Mouse (Mus musculus) erythroid progenitor cell, adult 5-6 weeks (primary cell): ENCODE results near the gene Mroh7. TPM values are rescaled to one million over a fixed set of nuclear protein-coding genes. Genes with fewer than 3 reads are reported as not detected.
A peak's percentile ranks its signal among the peaks of the same experiment; 100 is the strongest.

Source experiments
- ATAC-seq: replicated peaks from 2 replicates; pipeline ENCODE4 v1.8.0; 2016; ENCODE audit warnings: moderate number of reproducible peaks, mild to moderate bottlenecking, moderate TSS enrichment, inconsistent platforms; ENCODE audit not compliant: poor library complexity, low FRiP score, severe bottlenecking
- total RNA-seq, 2 experiments: library from RNA; stranded (forward) in 1 of 2; stranded (reverse) in 1 of 2; fragments of 150-400 nt in 1 of 2; fragments of 186-747, 209-891 nt in 1 of 2; gene quantifications; 2 replicates each; pipeline versions ENCODE4 v1.2.3 to v1.2.4; 2015 to 2017; ENCODE audit warnings: low replicate concordance in 2 of 2

Gene Mroh7
- total RNA-seq, 2 experiments from 2014 or later: not detected

- ATAC-seq: no peak
Observed at GRCm38 (mm10) chr4:106703956-106704355, 26.8 kb downstream of the Mroh7 start.

- no peak for ATAC-seq
Observed at GRCm38 (mm10) chr4:106700798-106701197, 29.9 kb downstream of the Mroh7 start.

- ATAC-seq: no peak
Observed at GRCm38 (mm10) chr4:106699989-106700388, 30.7 kb downstream of the Mroh7 start.

GRCm38 (mm10) chr4:106693841-106694430 lies 36.8 kb downstream of the Mroh7 start:
- no peak for ATAC-seq

- ATAC-seq: no peak
Observed at GRCm38 (mm10) chr4:106688636-106689296, 42.0 kb downstream of the Mroh7 start.

GRCm38 (mm10) chr4:106680955-106681354 lies 49.8 kb downstream of the Mroh7 start:
- ATAC-seq: no peak

- ATAC-seq: peak; percentile 8
Observed at GRCm38 (mm10) chr4:106679152-106679551, 51.6 kb downstream of the Mroh7 start.

- ATAC-seq: peak; percentile 98
Observed at GRCm38 (mm10) chr4:106678442-106679118, 52.1 kb downstream of the Mroh7 start, which contains the start of gene Ttc4. Gene Ttc4, minus strand, starts transcription at chr4:106678944.

- ATAC-seq: no peak
Observed at GRCm38 (mm10) chr4:106676749-106677148, 54.0 kb downstream of the Mroh7 start.

- ATAC-seq: no peak
Observed at GRCm38 (mm10) chr4:106666546-106666945, 64.2 kb downstream of the Mroh7 start.

- no peak for ATAC-seq
Observed at GRCm38 (mm10) chr4:106665673-106666072, 65.1 kb downstream of the Mroh7 start.

GRCm38 (mm10) chr4:106665269-106665668 lies 65.5 kb downstream of the Mroh7 start:
- ATAC-seq: no peak

- ATAC-seq: no peak
Observed at GRCm38 (mm10) chr4:106664697-106665096, 66.0 kb downstream of the Mroh7 start.

- ATAC-seq: no peak
Observed at GRCm38 (mm10) chr4:106663956-106664470, 66.7 kb downstream of the Mroh7 start.

- ATAC-seq: no peak
Observed at GRCm38 (mm10) chr4:106655681-106656080, 75.0 kb downstream of the Mroh7 start.

GRCm38 (mm10) chr4:106653051-106653450 lies 77.7 kb downstream of the Mroh7 start:
- ATAC-seq: no peak

GRCm38 (mm10) chr4:106652546-106652945 lies 78.2 kb downstream of the Mroh7 start:
- ATAC-seq: no peak

- ATAC-seq: peak; percentile 97
Observed at GRCm38 (mm10) chr4:106650833-106651527, 79.7 kb downstream of the Mroh7 start, which contains the start of gene Pars2. Gene Pars2, plus strand, starts transcription at chr4:106651069.

- no peak for ATAC-seq
Observed at GRCm38 (mm10) chr4:106647137-106647536, 83.6 kb downstream of the Mroh7 start.

- ATAC-seq: no peak
Observed at GRCm38 (mm10) chr4:106645797-106646196, 84.9 kb downstream of the Mroh7 start.
